Mouse (Mus musculus): Measurements from ENCODE around the gene Des. TPM values are rescaled to one million over a fixed set of nuclear protein-coding genes. Genes with fewer than 3 reads are reported as not detected.

Gene Des
- polyA plus RNA-seq, 1 experiment, result 0.70 TPM

GRCm38 (mm10) chr1:75369360-75369983, 9.3 kb downstream of the Des start:
- TF ChIP-seq CTCF (IDR thresholded peaks at IDR 0.05; ENCODE audit: low read depth, low read length), result no peak
- no peak for TF ChIP-seq POLR2A (IDR thresholded peaks at IDR 0.05; ENCODE audit: borderline replicate concordance, low read depth, low read length)
- no peaks in the 10 kb centered on the region for H3K4me1 ChIP-seq (ENCODE audit: control insufficient read depth, insufficient read depth, low read length)
- H3K4me3 ChIP-seq (ENCODE audit: insufficient read depth, low read length), result no peak overlapping the region
- no peak overlapping the region for H3K27ac ChIP-seq (ENCODE audit: insufficient read depth, low read depth, low read length)

- H3K4me3 ChIP-seq (ENCODE audit: insufficient read depth, low read length), result no peak overlapping the region
- no peaks in the 10 kb centered on the region for H3K4me1 ChIP-seq (ENCODE audit: control insufficient read depth, insufficient read depth, low read length)
- TF ChIP-seq POLR2A (IDR thresholded peaks at IDR 0.05; ENCODE audit: borderline replicate concordance, low read depth, low read length) (no peak), CTCF (IDR thresholded peaks at IDR 0.05; ENCODE audit: low read depth, low read length) (no peak)
- no peak overlapping the region for H3K27ac ChIP-seq (ENCODE audit: insufficient read depth, low read depth, low read length)
Measured at GRCm38 (mm10) chr1:75369984-75370660, 10.0 kb downstream of the Des start.

GRCm38 (mm10) chr1:75371317-75372095, 11.4 kb downstream of the Des start:
- no peak overlapping the region for H3K27ac ChIP-seq (ENCODE audit: insufficient read depth, low read depth, low read length)
- H3K4me3 ChIP-seq (ENCODE audit: insufficient read depth, low read length), result no peak overlapping the region
- TF ChIP-seq CTCF (IDR thresholded peaks at IDR 0.05; ENCODE audit: low read depth, low read length), result peak; percentile 51
- TF ChIP-seq POLR2A (IDR thresholded peaks at IDR 0.05; ENCODE audit: borderline replicate concordance, low read depth, low read length), result no peak
- H3K4me1 ChIP-seq (ENCODE audit: control insufficient read depth, insufficient read depth, low read length), result no peaks in the 10 kb centered on the region

GRCm38 (mm10) chr1:75372450-75372849, 12.3 kb downstream of the Des start:
- no peaks in the 10 kb centered on the region for H3K4me1 ChIP-seq (ENCODE audit: control insufficient read depth, insufficient read depth, low read length)
- H3K4me3 ChIP-seq (ENCODE audit: insufficient read depth, low read length), result no peak overlapping the region
- TF ChIP-seq POLR2A (IDR thresholded peaks at IDR 0.05; ENCODE audit: borderline replicate concordance, low read depth, low read length) (no peak), CTCF (IDR thresholded peaks at IDR 0.05; ENCODE audit: low read depth, low read length) (no peak)
- no peak overlapping the region for H3K27ac ChIP-seq (ENCODE audit: insufficient read depth, low read depth, low read length)

GRCm38 (mm10) chr1:75373276-75373675, 13.1 kb downstream of the Des start:
- no peak overlapping the region for H3K27ac ChIP-seq (ENCODE audit: insufficient read depth, low read depth, low read length)
- H3K4me3 ChIP-seq (ENCODE audit: insufficient read depth, low read length), result no peak overlapping the region
- TF ChIP-seq CTCF (IDR thresholded peaks at IDR 0.05; ENCODE audit: low read depth, low read length) (no peak), POLR2A (IDR thresholded peaks at IDR 0.05; ENCODE audit: borderline replicate concordance, low read depth, low read length) (no peak)
- no peaks in the 10 kb centered on the region for H3K4me1 ChIP-seq (ENCODE audit: control insufficient read depth, insufficient read depth, low read length)

GRCm38 (mm10) chr1:75374950-75375936, 15.1 kb downstream of the Des start, which contains the start of gene Speg:
Speg (plus strand) TSS chr1:75375297.
- H3K4me3 ChIP-seq (ENCODE audit: insufficient read depth, low read length), result no peak within 1 kb of the TSS
- H3K27ac ChIP-seq (ENCODE audit: insufficient read depth, low read depth, low read length), result no peak within 1 kb of the TSS

GRCm38 (mm10) chr1:75379196-75379595, 19.1 kb downstream of the Des start:
- no peak for TF ChIP-seq POLR2A (IDR thresholded peaks at IDR 0.05; ENCODE audit: borderline replicate concordance, low read depth, low read length)
- TF ChIP-seq CTCF (IDR thresholded peaks at IDR 0.05; ENCODE audit: low read depth, low read length), result no peak
- H3K4me1 ChIP-seq (ENCODE audit: control insufficient read depth, insufficient read depth, low read length), result no peaks in the 10 kb centered on the region
- H3K27ac ChIP-seq (ENCODE audit: insufficient read depth, low read depth, low read length), result no peak overlapping the region
- H3K4me3 ChIP-seq (ENCODE audit: insufficient read depth, low read length), result no peak overlapping the region

More at GRCm38 (mm10) chr1:75374950-75375936, 15.1 kb downstream of the Des start, which contains the start of gene Speg:
- TF ChIP-seq CTCF (IDR thresholded peaks at IDR 0.05; ENCODE audit: low read depth, low read length), result no peak
- TF ChIP-seq POLR2A (IDR thresholded peaks at IDR 0.05; ENCODE audit: borderline replicate concordance, low read depth, low read length), result no peak
- no peaks in the 10 kb centered on the region for H3K4me1 ChIP-seq (ENCODE audit: control insufficient read depth, insufficient read depth, low read length)

- Histone ChIP-seq H3K4me3 (ENCODE audit: insufficient read depth, low read length) (no peak overlapping the region), H3K4me1 (ENCODE audit: control insufficient read depth, insufficient read depth, low read length) (no peaks in the 10 kb centered on the region), H3K27ac (ENCODE audit: insufficient read depth, low read depth, low read length) (no peak overlapping the region)
- TF ChIP-seq POLR2A (IDR thresholded peaks at IDR 0.05; ENCODE audit: borderline replicate concordance, low read depth, low read length) (no peak), CTCF (IDR thresholded peaks at IDR 0.05; ENCODE audit: low read depth, low read length) (no peak)
Measured at GRCm38 (mm10) chr1:75379931-75380330, 19.8 kb downstream of the Des start.

- H3K4me1 ChIP-seq (ENCODE audit: control insufficient read depth, insufficient read depth, low read length), result no peaks in the 10 kb centered on the region
- no peak overlapping the region for H3K4me3 ChIP-seq (ENCODE audit: insufficient read depth, low read length)
- TF ChIP-seq POLR2A (IDR thresholded peaks at IDR 0.05; ENCODE audit: borderline replicate concordance, low read depth, low read length), result no peak
- TF ChIP-seq CTCF (IDR thresholded peaks at IDR 0.05; ENCODE audit: low read depth, low read length), result no peak
Measured at GRCm38 (mm10) chr1:75380951-75381350, 20.8 kb downstream of the Des start.

More at GRCm38 (mm10) chr1:75380951-75381350, 20.8 kb downstream of the Des start:
- no peak overlapping the region for H3K27ac ChIP-seq (ENCODE audit: insufficient read depth, low read depth, low read length)
